Mouse (Mus musculus) c-Kit-negative CD71-positive TER-119-positive erythroid progenitor cells, embryonic 14.5 days (primary cell): ENCODE measurements around the gene Agl.
"Not testable (repeated sequence)": the region's sequence is repeated elsewhere in the genome, so short reads cannot be mapped to it uniquely, and the experiment has no call there.

Experiments
- DNase-seq: peaks from one replicate; pipeline ENCODE4 v3.0.0-alpha.2; 2013; ENCODE audit warnings: low read depth, low spot score

Gene Agl

GRCm38 (mm10) chr3:116748391-116749170 is 59.4 kb downstream of the Agl start:
- DNase-seq: peak; percentile 28

GRCm38 (mm10) chr3:116747648-116748047 is 60.3 kb downstream of the Agl start:
- DNase-seq: not testable (repeated sequence)

DNA sequence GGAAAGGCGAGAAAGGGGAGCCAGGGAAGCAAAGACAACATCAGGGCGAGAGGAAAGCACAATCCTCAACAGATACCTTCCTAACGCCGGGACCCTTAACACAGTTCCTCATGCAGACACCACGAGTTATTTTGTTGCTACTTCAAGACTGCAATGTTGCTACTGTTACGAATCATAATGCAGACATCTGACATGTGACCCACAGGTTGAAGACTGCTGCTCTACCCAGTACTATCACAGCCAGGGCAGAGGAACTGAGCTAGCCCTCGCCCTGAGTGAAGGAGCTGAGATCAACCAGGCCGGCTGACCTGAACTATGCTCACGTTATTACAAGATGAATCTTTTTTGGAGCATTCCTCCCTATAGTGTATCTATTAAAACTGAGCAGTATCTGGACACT is 67.0 kb downstream of the Agl start:
- no peak for DNase-seq

- no peak for DNase-seq
These were observed 67.9 kb downstream of the Agl start for GRCm38 (mm10) chr3:116740106-116740505.

GRCm38 (mm10) chr3:116737326-116737731 is 70.6 kb downstream of the Agl start:
- no peak for DNase-seq

DNA sequence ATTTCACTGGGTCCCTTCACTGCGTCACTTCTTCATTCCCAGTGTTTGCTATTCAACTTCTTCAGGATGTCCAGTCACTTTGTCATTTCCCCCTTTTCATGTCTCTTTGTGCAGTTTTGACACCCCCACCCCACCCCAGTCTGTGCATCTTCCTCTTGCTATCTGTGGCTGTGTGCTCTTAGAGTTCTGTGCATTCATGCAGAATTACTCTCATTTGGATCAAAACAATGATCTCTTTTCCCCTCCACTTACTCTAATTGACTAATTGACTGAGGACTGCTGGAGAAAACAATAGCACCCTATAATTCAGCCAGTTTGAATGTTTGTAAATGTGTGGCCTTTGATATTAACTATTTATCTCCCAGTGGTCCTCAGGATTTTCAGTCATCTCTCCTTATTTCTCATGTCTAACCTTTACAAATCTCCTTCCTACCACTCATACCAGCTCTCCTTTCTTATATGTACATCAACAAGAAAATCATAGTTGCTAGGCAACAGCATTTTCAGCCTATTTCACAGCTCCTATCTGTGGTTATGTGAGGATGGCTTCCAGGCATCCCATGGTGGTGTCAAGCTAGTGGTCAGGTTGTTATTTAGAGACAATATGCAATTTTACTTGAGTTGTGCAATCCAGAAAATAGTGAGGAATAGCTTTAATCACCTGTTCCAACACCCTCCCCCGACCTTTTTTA is 78.3 kb downstream of the Agl start:
- DNase-seq: no peak

GRCm38 (mm10) chr3:116726807-116727206 is 81.2 kb downstream of the Agl start:
- DNase-seq: no peak

DNA sequence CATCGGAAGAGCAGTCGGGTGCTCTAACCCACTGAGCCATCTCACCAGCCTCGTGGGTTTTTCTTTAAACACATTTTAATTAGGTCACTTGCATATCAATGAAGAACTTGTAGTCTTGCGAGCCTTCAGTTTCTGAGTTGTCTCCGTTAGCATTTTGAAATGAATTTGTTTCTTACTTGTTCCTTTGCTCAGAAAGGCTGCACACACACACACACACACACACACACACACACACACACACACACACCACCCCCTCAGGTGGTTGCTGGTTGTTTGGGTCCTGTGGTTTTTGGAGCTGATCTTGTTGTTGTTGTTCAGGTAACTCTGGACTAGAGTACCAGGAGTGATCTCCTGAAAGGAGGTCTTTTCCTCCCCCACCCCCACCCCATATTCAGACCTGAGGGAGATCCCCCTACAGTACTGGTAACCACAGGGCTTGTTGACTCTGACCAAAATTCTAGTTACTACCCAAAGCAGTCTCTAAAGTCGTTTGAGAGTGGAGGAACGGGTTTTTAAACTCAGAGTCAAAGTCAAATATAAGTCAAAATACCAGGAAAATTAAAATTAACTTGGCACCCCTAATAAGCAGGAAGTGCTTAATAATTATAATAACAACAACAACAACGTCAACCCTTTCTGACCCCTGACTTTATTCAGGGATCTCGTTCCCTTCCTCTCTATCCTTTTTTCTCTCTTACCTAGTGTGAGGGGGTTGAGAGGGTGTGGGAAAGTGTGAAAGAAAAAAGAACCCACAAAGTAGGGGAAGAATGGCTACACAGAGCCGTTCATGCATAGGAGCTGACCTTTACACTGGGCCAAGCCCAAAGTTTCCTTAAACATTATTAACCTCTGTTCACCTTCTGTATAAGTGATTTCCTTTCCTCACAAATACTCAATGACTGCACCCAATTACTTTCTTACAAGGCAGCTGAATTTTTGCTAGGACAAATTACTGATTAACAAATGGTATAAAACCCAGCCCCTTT is 84.2 kb downstream of the Agl start:
- no peak for DNase-seq

- DNase-seq: no peak
These were observed 85.0 kb downstream of the Agl start for GRCm38 (mm10) chr3:116722980-116723379.

- DNase-seq: no peak
These were observed 89.0 kb downstream of the Agl start for GRCm38 (mm10) chr3:116718951-116719350.

- no peak for DNase-seq
These were observed 94.9 kb downstream of the Agl start for GRCm38 (mm10) chr3:116713031-116713430.

DNA sequence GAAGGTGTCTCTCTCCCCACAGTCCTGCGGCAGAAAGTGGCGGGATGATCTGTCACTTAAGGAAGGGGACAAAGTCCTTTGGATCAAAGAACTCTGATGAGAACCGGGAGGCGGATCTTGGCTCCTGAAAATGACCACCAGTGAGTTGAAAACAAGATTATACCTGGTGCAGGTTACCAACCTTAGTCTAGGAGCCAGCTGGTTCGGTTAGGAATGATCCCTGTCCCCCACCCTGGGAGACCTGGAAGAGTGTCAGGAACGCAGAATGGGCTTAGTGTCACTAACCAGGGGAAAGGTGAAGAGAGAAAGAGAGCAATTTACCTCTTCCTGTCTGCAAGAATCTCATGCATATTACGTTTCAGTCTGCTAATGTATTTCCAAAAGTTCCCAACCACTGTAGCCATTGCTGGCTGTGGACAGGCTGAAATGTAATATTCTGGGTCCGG is 95.5 kb downstream of the Agl start, which contains the start of gene Slc35a3:
TSS of gene Slc35a3 (minus strand) at position 396 of the 446 bp plus-strand sequence.
- no peak for DNase-seq

DNA sequence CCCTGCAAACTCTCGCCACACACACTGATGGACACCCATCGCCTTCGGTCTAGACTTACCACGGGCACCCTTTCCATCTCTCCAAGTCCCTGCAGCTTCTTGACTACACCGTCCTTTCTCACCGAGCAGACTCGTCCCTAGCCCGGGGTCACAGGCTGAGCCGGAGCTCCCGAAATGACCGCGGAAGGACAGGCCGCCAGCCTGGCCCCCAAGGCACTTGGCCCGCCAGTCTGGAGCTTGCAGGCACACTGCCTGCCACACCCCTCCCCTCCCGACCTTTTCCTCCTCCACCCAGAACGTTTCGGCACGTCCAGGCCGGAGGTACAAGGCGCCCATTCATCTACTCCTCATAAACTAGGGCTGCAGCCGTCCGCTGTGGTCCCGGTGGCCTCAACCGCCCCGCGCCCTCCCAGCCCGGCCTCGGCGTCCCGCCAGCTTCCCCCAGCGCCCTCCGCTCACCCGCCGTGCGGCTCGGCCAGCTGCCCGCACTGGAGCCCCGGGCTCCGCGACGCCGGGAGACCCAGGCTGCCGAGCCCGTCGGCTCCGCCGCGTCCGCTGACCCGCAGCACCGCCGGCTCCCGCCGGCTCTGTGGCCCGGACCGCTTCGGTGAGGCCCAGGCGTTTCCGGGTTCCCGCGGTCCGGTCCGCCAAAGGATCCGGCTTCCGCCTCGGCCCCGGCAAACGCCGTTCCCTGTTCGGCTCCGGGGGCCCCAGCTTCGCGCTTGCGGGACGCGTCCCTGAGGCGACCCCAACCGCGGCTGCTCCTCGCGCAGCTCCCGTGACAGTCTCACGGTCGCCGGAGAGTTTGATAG is 96.1 kb downstream of the Agl start:
- DNase-seq: peak; percentile 57

GRCm38 (mm10) chr3:116710941-116711340 is 97.0 kb downstream of the Agl start:
- no peak for DNase-seq

DNA sequence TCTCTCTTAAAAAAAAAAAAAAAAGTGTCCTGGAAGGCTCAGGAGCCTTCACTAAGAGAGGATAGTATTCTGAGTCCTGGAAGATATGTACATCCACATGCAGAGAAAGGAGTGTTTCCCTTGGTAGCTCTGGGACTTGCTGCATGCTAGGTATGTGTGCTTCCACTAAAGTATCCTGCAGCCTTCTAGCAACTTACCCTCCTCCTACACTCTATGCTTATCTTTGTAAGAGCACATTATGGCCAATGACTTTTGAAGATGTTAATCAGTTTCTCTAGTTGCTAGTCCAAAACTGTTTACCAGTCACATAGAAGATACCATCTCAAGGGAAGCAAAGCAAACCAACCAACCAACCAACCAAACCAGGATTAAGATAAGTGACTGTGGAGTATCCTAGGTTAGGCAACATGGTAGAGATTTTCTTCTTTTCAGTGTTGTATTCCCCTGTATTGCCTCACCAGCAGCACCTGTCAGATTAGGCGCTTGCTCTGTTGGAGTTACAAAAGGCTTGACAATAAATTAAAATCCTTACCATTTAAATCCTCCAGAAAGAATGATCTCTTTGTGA is 102.2 kb downstream of the Agl start:
- no peak for DNase-seq

DNA sequence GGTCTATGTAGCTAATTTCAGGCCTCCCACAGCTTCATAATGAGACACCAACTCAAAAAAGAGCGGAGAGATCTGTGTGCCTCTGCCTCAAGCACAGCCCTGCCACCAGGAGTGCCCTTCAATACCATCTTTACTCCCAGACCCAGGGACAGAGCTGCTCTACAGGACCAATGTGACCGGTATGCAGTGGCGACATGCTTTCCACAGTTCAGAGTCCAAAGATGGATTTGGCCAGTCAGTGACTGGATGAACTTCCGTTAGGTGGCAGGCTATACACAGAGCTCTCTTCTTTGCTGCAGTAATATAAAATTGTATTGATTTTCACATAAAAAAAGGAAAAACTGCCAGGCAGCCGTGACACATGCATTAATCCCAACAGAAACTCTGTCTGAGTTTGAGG is 104.1 kb downstream of the Agl start:
- DNase-seq: no peak

GRCm38 (mm10) chr3:116702647-116703272 is 105.2 kb downstream of the Agl start:
- no peak for DNase-seq

GRCm38 (mm10) chr3:116701601-116702000 is 106.4 kb downstream of the Agl start:
- DNase-seq: no peak

- no peak for DNase-seq
These were observed 109.2 kb downstream of the Agl start for GRCm38 (mm10) chr3:116698786-116699185.

DNA sequence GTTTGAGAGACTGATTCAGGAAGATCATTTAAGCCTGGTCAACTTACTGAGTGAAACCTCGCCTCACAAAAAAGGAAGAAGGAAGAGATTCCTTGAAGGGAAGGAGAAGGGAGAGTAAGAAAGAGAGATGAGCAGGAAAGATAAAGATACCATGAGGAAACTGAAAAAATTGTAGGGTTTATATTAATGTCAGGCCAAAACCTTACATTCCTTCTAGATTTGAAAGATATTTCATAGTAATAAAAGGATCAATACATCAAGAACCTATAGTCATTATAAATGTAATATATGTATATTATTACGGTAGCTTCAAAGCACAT is 112.3 kb downstream of the Agl start:
- DNase-seq: no peak
